Mouse (Mus musculus) kidney, embryonic 16.5 days (tissue): ENCODE results near the gene Sds. TPM values are rescaled to one million over a fixed set of nuclear protein-coding genes. Genes with fewer than 3 reads are reported as not detected.

ENCODE experiments used
- ATAC-seq: fragments of 200-750 bp; cut with Nextera tagmentation; 2 replicates; pipeline ENCODE4 v1.8.0; 2017; ENCODE audit warnings: moderate TSS enrichment; ENCODE audit not compliant: low FRiP score, low TSS enrichment
- H3K27ac ChIP-seq: fragments of 300-500 bp; sonication (generic); 2 replicates; pipeline ENCODE4 v1.5.1; 2014; ENCODE audit warnings: low read length
- H3K27me3 ChIP-seq: fragments of 300-500 bp; sonication (generic); 2 replicates; pipeline ENCODE4 v1.6.1; 2014; ENCODE audit warnings: low read length, control low read depth, mixed read lengths; ENCODE audit not compliant: insufficient read depth
- H3K36me3 ChIP-seq: fragments of 300-500 bp; sonication (generic); 2 replicates; pipeline ENCODE4 v1.6.1; 2014; ENCODE audit warnings: low read length, control low read depth, mixed read lengths; ENCODE audit not compliant: insufficient read depth
- H3K4me1 ChIP-seq: fragments of 300-500 bp; sonication (generic); 2 replicates; pipeline ENCODE4 v1.6.1; 2014; ENCODE audit warnings: low read length, control low read depth, mixed read lengths; ENCODE audit not compliant: insufficient read depth
- H3K4me2 ChIP-seq: fragments of 300-500 bp; sonication (generic); replicated peaks from 2 replicates; pipeline ENCODE4 v1.6.1; 2014; ENCODE audit warnings: low read depth, low read length
- H3K4me3 ChIP-seq: fragments of 300-500 bp; sonication (generic); 2 replicates; pipeline ENCODE4 v1.5.1; 2014; ENCODE audit warnings: mild to moderate bottlenecking, low read length
- H3K9ac ChIP-seq: fragments of 300-500 bp; sonication (generic); replicated peaks from 2 replicates; pipeline ENCODE4 v1.6.1; 2014; ENCODE audit warnings: low read length
- H3K9me3 ChIP-seq: fragments of 300-500 bp; sonication (generic); 2 replicates; pipeline ENCODE4 v1.6.1; 2016; ENCODE audit warnings: low read length, control low read depth
- whole genome bisulfite sequencing: fragments of 180-500 bp; shearing (Covaris S2); extraction: QIAGEN DNeasy Blood & Tissue Kit; methylation state at CpG from one replicate; pipeline ENCODE4 v1.1.7; 2014; 5-methylcytosine and 5-hydroxymethylcytosine counted together
- polyA plus RNA-seq: library from polyadenylated mRNA; unstranded; fragments of >200 nt; fragmentation: Nextera tagmentation; extraction: Ambion mirVana; gene quantifications from 2 replicates; pipeline ENCODE4 v1.2.1, GENCODE M21; 2015

Gene Sds
- polyA plus RNA-seq, 1 experiment from 2014 or later = not detected

DNA sequence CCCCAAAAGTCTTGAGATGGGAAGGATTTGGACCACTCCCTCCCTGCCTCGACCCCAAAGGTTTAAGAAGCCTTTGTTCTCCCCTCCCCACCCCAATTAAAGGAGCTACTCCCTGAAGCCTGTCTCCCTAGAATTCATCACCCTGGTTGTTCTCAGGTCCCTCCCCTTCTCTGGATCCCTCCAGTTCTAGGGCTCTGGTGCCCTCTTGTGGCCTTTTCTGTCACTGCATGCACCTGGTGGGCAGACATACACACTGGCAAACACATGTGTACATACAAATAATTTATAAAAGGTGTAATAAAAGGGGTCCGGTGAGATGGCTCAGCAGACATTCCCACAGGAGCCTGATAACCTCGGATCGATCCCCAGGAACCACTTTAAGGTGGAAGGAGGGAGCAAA is 12.0 kb upstream of the Sds start:
- H3K4me1 ChIP-seq = no peaks in the 10 kb centered on the region
- no peak overlapping the region for H3K27ac ChIP-seq
- H3K36me3 ChIP-seq = no peaks in the 10 kb centered on the region
- H3K9me3 ChIP-seq = 0 out of 2 replicates have a peak, but pooled peaks cover 2% of the 10 kb centered on the region
- H3K27me3 ChIP-seq = peaks cover 4% of the 10 kb centered on the region; the same call in 1 of the 2 replicates
- no peak overlapping the region for H3K9ac ChIP-seq
- ATAC-seq = no peak
- 85% methylated on average over 4 of the region's 4 CpGs for WGBS
- H3K4me3 ChIP-seq = no peak overlapping the region
- H3K4me2 ChIP-seq = no peak overlapping the region

DNA sequence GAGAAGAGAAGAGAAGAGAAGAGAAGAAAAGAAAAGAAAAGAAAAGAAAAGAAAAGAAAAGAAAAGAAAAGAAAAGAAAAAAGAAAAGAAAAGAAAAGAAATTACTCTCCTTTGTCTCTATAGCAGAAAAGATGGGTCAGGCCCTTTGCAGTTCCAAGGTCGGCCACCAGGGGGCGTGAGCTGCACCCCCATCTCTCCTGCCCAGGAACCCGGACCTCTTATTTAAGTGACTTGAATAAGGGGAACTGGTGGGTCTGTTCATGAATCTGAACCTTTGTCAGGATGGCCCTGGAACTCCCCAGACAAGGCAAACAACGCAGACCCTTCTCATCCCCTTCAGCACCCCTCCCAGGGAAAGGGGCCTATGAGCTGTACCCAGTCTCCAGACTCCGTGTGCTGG is 11.3 kb upstream of the Sds start:
- no peaks in the 10 kb centered on the region for H3K4me1 ChIP-seq
- H3K36me3 ChIP-seq = no peaks in the 10 kb centered on the region
- H3K27ac ChIP-seq = no peak overlapping the region
- no peak overlapping the region for H3K4me3 ChIP-seq
- peaks cover 4% of the 10 kb centered on the region; the same call in 1 of the 2 replicates for H3K27me3 ChIP-seq
- H3K4me2 ChIP-seq = no peak overlapping the region
- no peak for ATAC-seq
- H3K9ac ChIP-seq = no peak overlapping the region
- H3K9me3 ChIP-seq = 0 out of 2 replicates have a peak, but pooled peaks cover 2% of the 10 kb centered on the region
- 45% methylated on average over 5 of the region's 5 CpGs for WGBS

DNA sequence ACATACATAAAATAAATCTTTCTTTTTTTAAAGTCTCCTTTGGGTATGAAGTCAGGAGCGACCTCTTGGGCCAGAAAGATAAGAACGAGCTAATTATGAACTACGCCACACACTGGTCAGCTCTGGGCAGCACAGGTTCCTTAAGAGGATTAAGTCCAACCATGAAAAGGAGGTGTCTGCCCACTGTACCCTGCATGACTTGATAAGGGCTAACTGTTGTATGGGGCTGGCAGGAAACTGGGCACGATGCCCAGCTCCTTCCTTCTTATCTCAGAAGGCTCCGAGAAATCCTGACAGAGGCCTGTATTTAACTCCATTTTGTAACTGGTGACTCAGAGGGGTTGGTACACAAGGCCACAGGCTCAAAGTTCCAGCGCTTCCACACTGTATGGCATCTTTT is 10.5 kb upstream of the Sds start:
- 78% methylated on average over 6 of the region's 6 CpGs for WGBS
- no peak for ATAC-seq
- Histone ChIP-seq H3K9me3 (0 out of 2 replicates have a peak, but pooled peaks cover 2% of the 10 kb centered on the region), H3K36me3 (no peaks in the 10 kb centered on the region), H3K27me3 (peaks cover 4% of the 10 kb centered on the region; the same call in 1 of the 2 replicates), H3K27ac (no peak overlapping the region), H3K4me2 (no peak overlapping the region), H3K9ac (no peak overlapping the region), H3K4me3 (no peak overlapping the region), H3K4me1 (no peaks in the 10 kb centered on the region)

DNA sequence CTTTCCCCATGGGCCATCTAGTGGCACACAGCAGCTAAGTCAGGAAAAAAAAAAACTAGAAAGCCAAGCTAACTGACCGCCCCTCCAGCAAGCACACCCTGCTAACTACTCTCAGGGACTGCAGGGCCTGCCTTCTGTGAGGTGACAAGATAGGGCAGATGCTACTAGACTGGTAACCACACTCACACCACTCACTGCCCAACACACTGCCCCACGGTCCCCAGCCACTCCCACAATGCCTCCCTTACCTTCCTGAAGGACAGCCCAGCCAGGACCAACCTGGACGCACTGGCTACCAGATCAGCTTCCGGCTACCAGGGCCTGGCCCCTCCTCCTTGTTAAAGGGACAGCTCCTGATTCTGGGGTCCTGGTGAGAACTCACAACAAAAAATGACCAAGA is 9.3 kb upstream of the Sds start:
- H3K4me3 ChIP-seq = peak overlapping the region; percentile 40
- no peaks in the 10 kb centered on the region for H3K36me3 ChIP-seq
- no peak overlapping the region for H3K27ac ChIP-seq
- peak overlapping the region; percentile 56 for H3K9ac ChIP-seq
- H3K4me1 ChIP-seq = no peaks in the 10 kb centered on the region
- peak overlapping the region; percentile 46 for H3K4me2 ChIP-seq
- WGBS = 6% methylated on average over 4 of the region's 4 CpGs
- ATAC-seq = peak; percentile 85
- 0 out of 2 replicates have a peak, but pooled peaks cover 2% of the 10 kb centered on the region for H3K9me3 ChIP-seq
- H3K27me3 ChIP-seq = peaks cover 4% of the 10 kb centered on the region; the same call in 1 of the 2 replicates

DNA sequence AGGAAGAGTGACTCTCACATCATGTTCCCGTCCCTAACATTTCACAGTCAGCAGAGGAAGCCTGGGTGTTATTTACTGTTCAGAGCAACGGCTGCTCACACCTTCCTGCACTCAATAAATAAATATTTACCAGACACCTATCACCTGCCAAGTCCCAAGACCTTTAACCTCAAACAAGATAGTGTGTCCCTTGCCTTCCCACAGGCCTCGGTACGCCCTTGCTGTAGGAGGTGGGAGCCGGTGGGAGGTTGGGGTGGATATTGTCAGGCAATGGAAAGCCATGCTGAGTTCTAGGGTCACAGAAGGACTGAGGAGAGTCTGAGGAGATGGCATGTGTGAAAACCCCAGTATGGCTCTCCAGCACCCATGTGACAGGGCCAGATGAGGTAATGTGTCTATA is 8.0 kb upstream of the Sds start:
- Histone ChIP-seq H3K27ac (no peak overlapping the region), H3K9me3 (0 out of 2 replicates have a peak, but pooled peaks cover 2% of the 10 kb centered on the region), H3K27me3 (no peaks in the 10 kb centered on the region), H3K4me1 (no peaks in the 10 kb centered on the region), H3K4me3 (no peak overlapping the region), H3K36me3 (no peaks in the 10 kb centered on the region), H3K4me2 (no peak overlapping the region), H3K9ac (no peak overlapping the region)
- 58% methylated on average over 5 of the region's 5 CpGs for WGBS
- ATAC-seq = no peak

DNA sequence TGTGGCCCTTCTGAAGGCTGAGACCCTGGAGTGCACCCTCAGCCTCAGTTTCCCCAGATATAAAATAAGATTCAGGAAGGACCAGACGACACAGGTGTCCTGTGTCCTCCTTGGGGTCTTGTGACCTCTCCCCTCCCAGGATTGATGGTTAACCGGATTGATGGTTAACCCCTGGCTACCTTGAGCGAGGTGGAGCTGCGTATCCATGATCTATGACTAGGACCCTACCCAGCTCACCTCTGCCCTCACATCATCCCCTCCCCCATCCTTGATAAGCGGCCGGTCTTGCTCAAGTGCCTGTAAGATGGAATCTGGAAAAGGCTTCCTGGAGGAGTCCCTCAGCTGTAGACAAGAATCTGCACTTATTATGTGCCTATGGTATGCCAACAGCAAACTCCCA is 7.5 kb upstream of the Sds start:
- H3K27ac ChIP-seq = no peak overlapping the region
- H3K9me3 ChIP-seq = 0 out of 2 replicates have a peak, but pooled peaks cover 2% of the 10 kb centered on the region
- H3K27me3 ChIP-seq = no peaks in the 10 kb centered on the region
- no peak overlapping the region for H3K4me2 ChIP-seq
- H3K36me3 ChIP-seq = no peaks in the 10 kb centered on the region
- WGBS = 69% methylated on average over 6 of the region's 6 CpGs
- H3K9ac ChIP-seq = no peak overlapping the region
- no peaks in the 10 kb centered on the region for H3K4me1 ChIP-seq
- ATAC-seq = no peak
- H3K4me3 ChIP-seq = no peak overlapping the region

DNA sequence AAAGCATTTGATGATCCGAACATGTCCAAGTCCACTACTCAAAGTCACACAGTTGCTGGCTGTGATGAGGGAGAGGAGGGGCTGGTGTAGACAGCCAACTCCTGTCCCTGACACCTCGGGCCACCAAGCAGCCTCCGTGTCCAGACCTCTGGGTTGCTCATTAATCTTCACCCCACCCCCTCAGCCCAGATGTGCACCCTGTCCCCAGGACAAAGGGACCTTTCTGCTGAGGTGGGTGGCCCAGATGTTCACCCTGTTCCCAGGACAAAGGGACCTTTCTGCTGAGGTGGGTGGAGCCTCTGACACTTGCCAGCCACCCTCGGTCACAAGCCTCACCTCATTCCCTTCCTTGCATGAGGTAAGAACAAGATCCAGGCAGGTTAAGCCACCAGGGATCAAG is 4.8 kb upstream of the Sds start:
- no peak overlapping the region for H3K9ac ChIP-seq
- 44% methylated on average over 4 of the region's 4 CpGs for WGBS
- ATAC-seq = no peak
- no peaks in the 10 kb centered on the region for H3K9me3 ChIP-seq
- no peak overlapping the region for H3K4me2 ChIP-seq
- no peaks in the 10 kb centered on the region for H3K4me1 ChIP-seq
- no peaks in the 10 kb centered on the region for H3K36me3 ChIP-seq
- H3K27me3 ChIP-seq = no peaks in the 10 kb centered on the region
- H3K27ac ChIP-seq = no peak overlapping the region
- H3K4me3 ChIP-seq = no peak overlapping the region

DNA sequence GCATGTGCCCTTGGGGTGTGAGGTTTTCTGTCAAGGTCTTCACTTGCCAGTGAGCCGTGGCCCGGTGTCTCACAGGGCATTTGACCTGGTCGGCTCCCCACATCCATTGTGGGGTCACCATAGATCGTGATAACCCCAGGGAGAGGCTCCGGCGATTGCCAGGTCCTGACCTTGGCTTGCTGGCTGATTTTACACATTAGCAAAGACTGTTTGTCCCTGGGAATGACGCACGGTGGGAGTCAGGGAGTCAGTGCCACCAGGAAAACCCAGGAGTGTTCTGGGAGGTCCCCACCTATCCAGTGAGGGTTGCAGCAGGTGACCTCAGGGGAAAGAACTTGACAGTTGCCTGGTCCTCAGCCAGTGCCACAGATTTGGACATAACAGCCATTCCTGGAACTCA is 3.6 kb upstream of the Sds start, which contains the start of gene Sdsl:
TSS of gene Sdsl (minus strand) at position 41 of the 400 bp plus-strand sequence.
- Histone ChIP-seq H3K4me2 (no peak within 1 kb of the TSS), H3K4me1 (no peaks in the 10 kb centered on the region), H3K36me3 (no peaks in the 10 kb centered on the region), H3K27ac (no peak within 1 kb of the TSS), H3K4me3 (no peak within 1 kb of the TSS), H3K27me3 (no peaks in the 10 kb centered on the region), H3K9ac (no peak within 1 kb of the TSS), H3K9me3 (no peaks in the 10 kb centered on the region)
- WGBS = 66% methylated on average over 8 of the region's 8 CpGs
- ATAC-seq = no peak

DNA sequence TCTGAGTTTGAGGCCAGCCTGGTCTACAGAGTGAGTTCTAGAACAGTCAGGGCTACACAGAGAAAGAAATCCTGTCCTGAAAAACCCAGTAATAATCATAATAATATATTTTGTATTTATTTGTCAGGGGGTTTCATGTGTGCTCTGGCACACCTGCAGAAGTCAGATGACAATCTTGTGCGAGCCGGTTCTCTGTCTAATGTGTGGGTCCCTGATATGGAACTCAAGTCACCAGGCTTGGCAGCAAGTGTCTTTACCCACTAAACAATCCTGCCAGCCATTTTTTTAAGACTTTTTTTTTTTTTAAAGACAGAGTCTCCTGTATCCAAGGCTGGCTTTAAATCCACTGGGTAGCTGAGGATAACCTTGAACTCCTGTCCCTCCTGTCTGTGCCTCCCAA is 3.0 kb upstream of the Sds start:
- H3K4me3 ChIP-seq = no peak overlapping the region
- H3K36me3 ChIP-seq = no peaks in the 10 kb centered on the region
- WGBS = 95% methylated on average over 2 of the region's 2 CpGs
- H3K4me2 ChIP-seq = no peak overlapping the region
- H3K9me3 ChIP-seq = no peaks in the 10 kb centered on the region
- H3K27me3 ChIP-seq = no peaks in the 10 kb centered on the region
- no peaks in the 10 kb centered on the region for H3K4me1 ChIP-seq
- no peak overlapping the region for H3K9ac ChIP-seq
- ATAC-seq = no peak
- no peak overlapping the region for H3K27ac ChIP-seq

DNA sequence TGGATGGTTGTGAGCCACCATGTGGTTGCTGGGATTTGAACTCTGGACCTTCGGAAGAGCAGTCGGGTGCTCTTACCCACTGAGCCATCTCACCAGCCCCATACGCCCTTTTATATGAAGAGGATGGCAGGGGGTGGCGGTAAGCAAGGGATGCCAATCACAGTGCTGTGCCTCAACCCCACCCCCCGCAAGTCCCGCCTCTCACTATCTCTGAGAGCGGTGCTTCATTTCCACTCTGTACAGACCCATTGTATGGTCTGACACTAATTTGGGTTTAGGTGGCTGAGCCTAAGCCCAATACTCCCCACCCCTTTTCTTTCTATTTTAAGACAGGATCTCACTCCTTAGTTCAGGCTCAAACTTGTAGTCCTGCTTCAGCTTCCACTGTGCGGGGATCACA is 465 bp upstream of the Sds start:
- ATAC-seq = no peak
- Histone ChIP-seq H3K4me2 (0 out of 2 replicates have a peak overlapping the region, but pooled peaks have one; percentile 16), H3K4me3 (no peak overlapping the region), H3K27ac (no peak overlapping the region), H3K36me3 (no peaks in the 10 kb centered on the region), H3K9ac (no peak overlapping the region), H3K27me3 (no peaks in the 10 kb centered on the region), H3K4me1 (no peaks in the 10 kb centered on the region), H3K9me3 (no peaks in the 10 kb centered on the region)
- WGBS = 62% methylated on average over 8 of the region's 8 CpGs
